Mouse (Mus musculus): ENCODE results near the gene Rnf212b. TPM values are rescaled to one million over a fixed set of nuclear protein-coding genes. Genes with fewer than 3 reads are reported as not detected.

The Rnf212b gene
- polyA plus RNA-seq, 1 experiment from 2014 or later, result not detected

DNA sequence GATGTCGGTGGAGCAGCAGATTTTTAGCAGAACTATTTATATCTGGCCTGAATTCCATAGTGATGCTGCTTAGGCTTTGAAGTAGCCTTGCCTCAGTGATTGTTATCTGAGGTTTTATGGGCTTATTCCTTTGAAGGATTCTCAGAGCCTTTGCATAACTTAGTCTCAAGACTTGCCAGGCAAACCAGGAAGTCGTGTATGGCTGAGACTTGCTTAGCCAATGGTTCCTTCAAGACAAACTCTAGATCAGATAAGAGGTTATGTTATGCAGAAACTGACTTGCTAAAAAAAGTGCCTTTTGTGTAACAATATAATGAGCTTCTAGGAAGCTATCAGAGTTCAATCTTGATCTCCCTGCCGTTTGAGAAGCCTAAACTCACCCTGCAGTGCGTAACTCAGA is 11.5 kb upstream of the Rnf212b start:
- H3K4me3 ChIP-seq (replicated peaks), result no peak overlapping the region
- no peaks in the 10 kb centered on the region for H3K9me3 ChIP-seq (replicated peaks)
- WGBS, result 66% methylated on average over 4 of the region's 4 CpGs
- no peaks in the 10 kb centered on the region for H3K36me3 ChIP-seq
- H3K9ac ChIP-seq, result no peak overlapping the region
- no peaks in the 10 kb centered on the region for H3K4me1 ChIP-seq
- no peaks in the 10 kb centered on the region for H3K27me3 ChIP-seq
- no peak overlapping the region for H3K4me2 ChIP-seq
- ATAC-seq (replicated peaks; ENCODE audit: low FRiP score), result 0 out of 2 replicates have a peak, but pooled peaks have one; percentile 12
- peak overlapping the region; percentile 27; the same call in 1 of the 2 replicates for H3K27ac ChIP-seq

DNA sequence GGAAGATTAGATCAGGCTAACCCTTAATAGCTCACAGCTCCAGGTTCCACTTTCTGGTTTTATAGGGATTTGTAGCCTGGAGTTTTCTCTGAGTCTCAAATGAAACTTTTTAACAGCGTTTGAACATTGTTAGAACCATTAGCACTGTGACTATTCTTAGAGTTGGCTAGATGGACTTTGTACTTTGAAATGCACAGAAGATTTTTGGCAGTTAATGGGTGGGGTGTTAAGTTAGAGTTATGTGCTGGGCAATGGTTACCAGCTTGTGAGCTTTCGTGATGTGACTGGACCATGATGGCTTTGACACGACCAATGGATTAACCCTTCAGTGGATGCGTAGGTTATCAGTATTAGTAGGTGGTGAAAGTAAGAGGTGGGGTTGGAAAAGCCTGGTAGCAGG is 7.8 kb upstream of the Rnf212b start:
- 70% methylated on average over 4 of the region's 4 CpGs for WGBS

DNA sequence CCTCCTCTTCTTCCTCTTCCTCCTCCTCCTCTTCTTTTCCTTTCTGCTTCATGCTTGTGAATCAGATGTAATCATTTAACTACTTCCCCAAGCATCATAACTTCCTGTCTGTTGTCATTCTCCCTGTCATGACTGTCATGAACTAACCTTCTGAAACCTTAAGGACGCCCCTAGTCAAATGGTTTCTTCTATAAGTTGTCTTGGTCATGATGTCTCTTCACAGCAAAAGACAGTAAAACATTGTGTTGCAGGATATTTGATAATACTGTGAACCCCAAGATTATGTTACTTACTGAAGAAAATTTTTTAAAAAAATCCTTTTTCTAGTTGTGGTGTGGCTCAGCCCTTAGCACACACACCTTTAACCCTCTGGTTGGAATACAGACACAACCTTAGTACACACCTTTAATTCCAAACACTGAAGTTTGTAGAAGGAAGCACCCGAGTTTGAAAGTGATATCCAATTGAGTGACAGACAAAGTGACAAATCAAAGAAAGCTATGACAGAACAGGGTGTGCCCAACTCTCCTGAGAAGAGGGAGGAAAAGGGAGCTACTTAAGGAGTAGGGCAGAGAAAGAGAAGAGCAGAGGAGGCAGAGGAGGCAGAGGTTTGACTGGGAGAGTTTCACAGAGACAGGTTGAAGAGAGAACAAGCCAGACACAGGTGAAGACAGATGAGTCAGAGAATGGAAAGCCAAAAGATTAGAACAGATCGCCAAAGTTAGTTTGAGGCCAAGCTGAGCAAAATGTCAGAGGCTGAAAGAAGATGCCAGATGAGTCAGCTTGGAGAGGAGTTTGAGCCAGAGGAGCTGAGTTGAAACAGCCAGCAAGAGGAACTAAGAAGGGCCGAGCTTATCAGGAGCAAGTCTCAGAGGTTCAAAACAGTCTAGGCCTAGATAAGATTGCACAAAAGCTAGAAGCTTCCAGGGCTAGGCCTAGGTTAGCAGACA is 4.9 kb upstream of the Rnf212b start:
- no peak for ATAC-seq (replicated peaks; ENCODE audit: low FRiP score)

More for the DNA sequence above, 7.8 kb upstream of the Rnf212b start:
- H3K36me3 ChIP-seq, result no peaks in the 10 kb centered on the region
- H3K4me2 ChIP-seq, result no peak overlapping the region
- no peak overlapping the region for H3K4me3 ChIP-seq (replicated peaks)
- no peaks in the 10 kb centered on the region for H3K9me3 ChIP-seq (replicated peaks)
- H3K9ac ChIP-seq, result no peak overlapping the region
- H3K27me3 ChIP-seq, result no peaks in the 10 kb centered on the region
- no peaks in the 10 kb centered on the region for H3K4me1 ChIP-seq
- H3K27ac ChIP-seq, result no peak overlapping the region
- ATAC-seq (replicated peaks; ENCODE audit: low FRiP score), result no peak

DNA sequence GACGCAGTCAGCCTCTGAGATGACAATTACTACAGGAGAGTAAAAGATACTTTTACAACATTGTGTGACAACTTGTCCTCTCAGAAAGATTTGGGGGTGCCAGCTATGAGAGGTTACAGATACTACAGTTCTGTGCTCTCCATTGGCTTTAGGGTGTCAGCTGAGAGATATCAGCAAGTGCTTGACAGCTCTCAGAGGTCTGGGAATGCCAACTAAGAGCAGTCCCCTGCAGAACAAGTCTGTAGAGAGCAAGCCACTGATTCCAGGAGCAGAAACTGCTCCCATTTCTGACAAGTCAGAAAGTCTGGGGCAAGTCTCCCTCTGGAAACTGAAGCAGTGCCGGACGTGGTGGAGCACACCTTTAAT is 4.3 kb upstream of the Rnf212b start:
- Histone ChIP-seq H3K27ac (no peak overlapping the region), H3K9ac (no peak overlapping the region), H3K4me3 (replicated peaks) (no peak overlapping the region), H3K4me1 (no peaks in the 10 kb centered on the region), H3K9me3 (replicated peaks) (no peaks in the 10 kb centered on the region), H3K27me3 (no peaks in the 10 kb centered on the region), H3K4me2 (no peak overlapping the region), H3K36me3 (no peaks in the 10 kb centered on the region)
- ATAC-seq (replicated peaks; ENCODE audit: low FRiP score), result no peak
- 89% methylated on average over 3 of the region's 3 CpGs for whole genome bisulfite sequencing

More for the DNA sequence above, 4.9 kb upstream of the Rnf212b start:
- Histone ChIP-seq H3K4me1 (no peaks in the 10 kb centered on the region), H3K27me3 (no peaks in the 10 kb centered on the region), H3K4me2 (no peak overlapping the region), H3K27ac (no peak overlapping the region), H3K4me3 (replicated peaks) (no peak overlapping the region), H3K36me3 (no peaks in the 10 kb centered on the region), H3K9me3 (replicated peaks) (no peaks in the 10 kb centered on the region), H3K9ac (no peak overlapping the region)
- 73% methylated on average over 4 of the region's 4 CpGs for WGBS

DNA sequence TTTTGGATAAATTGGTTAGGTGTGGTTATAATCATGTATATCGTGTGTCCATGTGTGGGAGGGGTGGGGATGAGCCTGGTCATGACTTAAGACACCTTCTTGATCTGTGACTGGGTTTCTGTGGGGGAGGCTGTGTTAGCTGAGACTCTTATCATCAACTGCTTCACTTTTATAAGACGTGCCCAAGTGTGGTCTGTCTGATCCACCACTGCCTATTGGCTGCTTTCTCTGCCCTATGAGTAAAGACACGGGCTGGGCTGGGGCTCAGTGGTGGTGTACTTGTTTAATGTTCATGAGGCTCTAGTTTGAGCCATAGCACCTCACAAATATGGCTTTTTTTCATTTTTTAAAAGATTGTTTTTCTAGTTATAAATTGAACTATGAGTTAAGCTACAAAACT is 1.8 kb downstream of the Rnf212b start:
- Histone ChIP-seq H3K4me2 (no peak overlapping the region), H3K9ac (no peak overlapping the region), H3K4me1 (no peaks in the 10 kb centered on the region), H3K27ac (no peak overlapping the region), H3K4me3 (replicated peaks) (no peak overlapping the region), H3K9me3 (replicated peaks) (no peaks in the 10 kb centered on the region), H3K27me3 (no peaks in the 10 kb centered on the region), H3K36me3 (no peaks in the 10 kb centered on the region)
- WGBS, result 47% methylated on average over 3 of the region's 3 CpGs
- ATAC-seq (replicated peaks; ENCODE audit: low FRiP score), result no peak

DNA sequence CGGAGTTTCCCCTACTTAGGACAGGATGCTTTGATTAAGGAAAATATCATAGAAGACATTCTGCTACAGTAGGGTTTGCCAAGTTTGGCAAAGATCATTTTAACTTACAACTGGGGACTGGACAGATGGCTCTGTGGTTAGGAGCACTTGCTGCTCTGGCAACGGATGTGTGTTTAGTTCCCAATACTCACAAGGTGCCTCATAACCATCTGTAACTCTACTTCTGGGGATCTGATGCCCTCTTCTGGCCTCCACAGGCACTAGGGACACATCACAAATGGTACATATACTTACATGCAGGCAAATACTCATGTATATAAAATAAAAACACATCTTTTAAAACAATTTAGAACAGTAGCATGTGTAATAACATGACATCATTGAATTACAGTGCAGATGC is 3.9 kb downstream of the Rnf212b start:
- no peaks in the 10 kb centered on the region for H3K9me3 ChIP-seq (replicated peaks)
- ATAC-seq (replicated peaks; ENCODE audit: low FRiP score), result no peak

DNA sequence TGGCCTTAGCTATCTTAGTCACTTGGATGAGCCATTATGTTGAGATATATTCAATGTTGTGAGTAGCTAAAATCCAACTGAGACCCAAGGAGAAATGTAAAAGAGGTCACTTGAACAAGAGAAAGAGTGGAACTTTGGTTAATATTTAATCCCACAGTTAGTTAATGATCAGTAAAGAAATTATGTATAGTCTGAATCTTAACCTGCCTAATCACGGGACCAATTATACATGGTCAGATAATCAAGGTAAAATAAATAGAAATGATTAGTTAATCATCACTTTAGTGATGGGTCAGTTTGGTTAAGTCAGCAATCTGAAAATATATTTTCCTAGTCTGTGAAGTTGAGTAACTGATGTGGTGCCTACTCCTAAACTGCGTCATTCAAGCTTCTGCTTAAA is 8.4 kb downstream of the Rnf212b start:
- peaks cover 10% of the 10 kb centered on the region for H3K4me1 ChIP-seq
- H3K9ac ChIP-seq, result no peak overlapping the region
- no peak overlapping the region for H3K4me3 ChIP-seq (replicated peaks)
- no peaks in the 10 kb centered on the region for H3K36me3 ChIP-seq
- no peak overlapping the region for H3K4me2 ChIP-seq
- peak overlapping the region; percentile 62 for H3K27ac ChIP-seq
- no peak for ATAC-seq (replicated peaks; ENCODE audit: low FRiP score)
- no peaks in the 10 kb centered on the region for H3K9me3 ChIP-seq (replicated peaks)
- 75% methylated on average over 2 of the region's 2 CpGs for WGBS
- H3K27me3 ChIP-seq, result no peaks in the 10 kb centered on the region

More for the DNA sequence above, 3.9 kb downstream of the Rnf212b start:
- Histone ChIP-seq H3K4me1 (peaks cover 10% of the 10 kb centered on the region), H3K27ac (no peak overlapping the region), H3K36me3 (no peaks in the 10 kb centered on the region), H3K27me3 (no peaks in the 10 kb centered on the region), H3K4me2 (no peak overlapping the region), H3K9ac (no peak overlapping the region), H3K4me3 (replicated peaks) (no peak overlapping the region)
- WGBS, result 54% methylated on average over 2 of the region's 2 CpGs

DNA sequence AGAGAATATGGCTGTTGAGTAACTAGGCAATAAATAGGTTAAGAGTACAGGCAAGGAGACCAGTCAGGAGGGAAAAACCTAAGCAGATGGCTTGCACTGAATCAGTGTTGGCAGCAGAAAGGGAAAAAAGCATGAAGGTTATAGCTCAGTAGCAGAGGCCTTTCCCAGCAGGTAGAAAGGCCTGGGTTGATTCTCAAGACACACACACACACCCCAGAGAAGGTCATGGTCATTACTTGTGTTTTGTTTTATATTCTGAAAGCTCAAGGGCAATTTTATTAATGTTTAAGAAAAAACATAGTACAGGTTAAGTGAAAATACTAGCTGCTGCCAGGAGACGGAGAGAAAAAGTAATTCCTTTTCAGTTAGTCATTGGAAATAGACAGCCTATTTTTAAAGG is 9.8 kb downstream of the Rnf212b start:
- Histone ChIP-seq H3K27me3 (no peaks in the 10 kb centered on the region), H3K36me3 (no peaks in the 10 kb centered on the region), H3K4me3 (replicated peaks) (no peak overlapping the region), H3K4me1 (peaks cover 10% of the 10 kb centered on the region), H3K27ac (peak overlapping the region; percentile 51), H3K4me2 (no peak overlapping the region), H3K9me3 (replicated peaks) (no peaks in the 10 kb centered on the region), H3K9ac (no peak overlapping the region)
- 70% methylated on average over 1 of the region's 1 CpGs for WGBS
- ATAC-seq (replicated peaks; ENCODE audit: low FRiP score), result no peak

DNA sequence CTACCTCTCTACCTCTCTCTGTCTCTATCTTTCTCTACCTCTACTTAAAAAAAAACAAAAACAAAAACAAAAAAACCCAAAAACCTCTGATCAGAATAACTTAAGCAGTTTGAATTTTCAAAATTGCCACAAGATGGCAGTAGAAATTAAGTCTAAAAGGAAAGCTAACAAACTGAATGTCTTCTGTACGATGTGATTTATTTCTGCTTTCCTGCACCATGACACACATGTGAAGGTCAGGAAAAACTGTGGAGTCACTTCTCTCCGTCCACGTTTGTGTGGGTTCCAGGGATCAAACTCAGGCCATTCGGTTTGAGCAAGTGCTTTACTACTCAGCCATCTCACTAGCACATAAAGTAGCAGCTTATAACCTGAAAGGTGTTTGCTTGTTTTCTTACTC is 29.5 kb downstream of the Rnf212b start:
- peaks cover 10% of the 10 kb centered on the region for H3K27me3 ChIP-seq
- H3K4me1 ChIP-seq, result peaks cover 3% of the 10 kb centered on the region; the same call in 1 of the 2 replicates
- no peak overlapping the region for H3K27ac ChIP-seq
- H3K36me3 ChIP-seq, result no peaks in the 10 kb centered on the region
- peak overlapping the region; percentile 28; the same call in 1 of the 2 replicates for H3K4me2 ChIP-seq
- WGBS, result 2% methylated on average over 4 of the region's 4 CpGs
- H3K9ac ChIP-seq, result no peak overlapping the region
- no peak overlapping the region for H3K4me3 ChIP-seq (replicated peaks)
- no peak for ATAC-seq (replicated peaks; ENCODE audit: low FRiP score)
- no peaks in the 10 kb centered on the region for H3K9me3 ChIP-seq (replicated peaks)

DNA sequence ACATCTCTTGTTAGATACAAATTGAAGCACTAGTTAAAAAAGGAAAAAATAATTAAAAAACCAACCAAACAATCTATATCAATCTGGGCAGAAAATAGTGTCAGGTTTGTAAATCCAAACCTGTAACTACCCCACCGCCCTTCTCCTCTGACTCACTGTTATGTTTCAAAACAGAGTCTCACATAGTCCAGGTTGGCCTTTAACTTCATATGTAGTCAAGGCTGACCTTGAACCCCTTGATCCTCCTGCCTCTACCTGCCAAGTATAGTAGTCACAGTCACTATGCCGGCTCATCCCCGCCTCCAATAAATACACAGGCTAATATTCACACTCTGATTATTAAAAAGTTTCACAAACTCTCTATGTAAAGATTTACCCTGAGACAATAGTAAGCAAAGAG is 41.8 kb downstream of the Rnf212b start:
- Histone ChIP-seq H3K9me3 (replicated peaks) (no peaks in the 10 kb centered on the region), H3K27me3 (no peaks in the 10 kb centered on the region), H3K4me3 (replicated peaks) (no peak overlapping the region), H3K9ac (no peak overlapping the region), H3K27ac (no peak overlapping the region), H3K4me1 (no peaks in the 10 kb centered on the region), H3K36me3 (peaks cover 48% of the 10 kb centered on the region), H3K4me2 (no peak overlapping the region)
- no peak for ATAC-seq (replicated peaks; ENCODE audit: low FRiP score)
- WGBS, result 90% methylated on average over 3 of the region's 3 CpGs

DNA sequence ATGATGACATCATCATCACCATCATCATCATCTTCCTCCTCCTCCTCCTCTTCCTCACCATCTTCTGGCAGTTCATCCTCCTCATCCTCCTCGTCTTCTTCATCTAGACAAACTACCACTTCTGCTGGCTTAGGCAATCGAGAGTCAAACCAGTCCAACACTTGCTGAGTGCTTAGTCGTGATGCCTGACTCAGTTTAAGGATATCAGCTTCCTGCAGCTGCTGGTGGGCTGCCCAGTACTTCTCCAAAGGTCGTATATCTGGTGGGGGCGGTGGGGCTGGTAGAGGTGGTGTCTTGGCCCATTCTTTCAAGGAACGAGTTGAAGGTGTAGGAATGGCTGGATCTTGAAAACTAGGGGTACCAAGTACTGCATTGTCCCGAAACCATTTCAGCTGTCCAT is 42.8 kb downstream of the Rnf212b start:
- Histone ChIP-seq H3K4me1 (no peaks in the 10 kb centered on the region), H3K4me3 (replicated peaks) (no peak overlapping the region), H3K4me2 (no peak overlapping the region), H3K9ac (no peak overlapping the region), H3K27me3 (no peaks in the 10 kb centered on the region), H3K9me3 (replicated peaks) (no peaks in the 10 kb centered on the region), H3K36me3 (peaks cover 48% of the 10 kb centered on the region), H3K27ac (no peak overlapping the region)
- 84% methylated on average over 7 of the region's 7 CpGs for WGBS
- no peak for ATAC-seq (replicated peaks; ENCODE audit: low FRiP score)

DNA sequence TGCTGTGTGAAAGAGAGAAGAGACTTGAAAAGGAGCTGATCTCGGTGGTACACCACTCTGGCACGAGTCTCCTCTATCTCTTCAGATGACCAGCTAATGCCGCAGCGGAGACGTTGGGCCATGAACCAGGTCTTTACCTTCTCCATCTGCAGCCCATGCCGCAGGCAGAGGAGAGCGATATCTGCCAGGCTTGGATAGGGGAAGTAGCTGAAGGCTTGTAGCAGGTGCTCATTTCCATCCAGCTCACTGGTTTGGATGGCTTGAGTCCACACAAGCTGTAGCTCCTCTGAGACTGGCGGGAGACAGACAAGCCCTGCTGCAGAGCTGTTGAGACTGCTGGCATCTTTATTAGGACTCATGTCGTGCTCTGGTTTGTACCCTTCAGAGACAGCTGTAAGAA is 44.0 kb downstream of the Rnf212b start:
- H3K4me3 ChIP-seq (replicated peaks), result no peak overlapping the region
- H3K4me2 ChIP-seq, result no peak overlapping the region
- H3K27me3 ChIP-seq, result no peaks in the 10 kb centered on the region
- no peaks in the 10 kb centered on the region for H3K9me3 ChIP-seq (replicated peaks)
- no peak overlapping the region for H3K9ac ChIP-seq
- H3K4me1 ChIP-seq, result 0 out of 2 replicates have a peak, but pooled peaks cover 6% of the 10 kb centered on the region
- peaks cover 48% of the 10 kb centered on the region for H3K36me3 ChIP-seq
- ATAC-seq (replicated peaks; ENCODE audit: low FRiP score), result no peak
- no peak overlapping the region for H3K27ac ChIP-seq
- WGBS, result 89% methylated on average over 9 of the region's 9 CpGs
